Mouse (Mus musculus) CD8-positive naive resting alpha-beta T cell, adult 2 months (primary cell): ENCODE results near the gene Taar5.

Source experiments
- DNase-seq, 2 experiments: peaks; one replicate each; pipeline ENCODE4 v3.0.0; 2022; ENCODE audit warnings: low read depth in 2 of 2, low spot score in 2 of 2

Taar5 gene

DNA sequence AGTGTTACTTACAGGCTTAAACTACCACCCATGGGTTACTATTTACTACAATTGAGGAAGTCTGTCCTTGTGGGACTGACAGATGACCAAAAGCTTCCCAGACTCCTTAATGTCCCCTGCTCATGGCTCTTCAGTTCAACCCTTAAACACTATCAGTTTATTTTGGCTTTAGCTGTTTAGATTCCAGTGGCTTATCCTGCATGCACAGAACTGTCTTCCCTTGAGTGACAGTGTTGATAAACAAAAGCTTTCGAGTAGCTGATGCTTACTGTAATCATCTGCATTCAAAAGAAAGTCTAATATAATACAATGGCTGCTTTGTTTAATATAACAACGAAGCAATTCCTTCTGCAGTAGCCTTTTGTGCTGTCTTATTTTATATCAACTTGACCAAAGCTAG lies 36.5 kb downstream of the Taar5 start:
- DNase-seq: no peak

DNA sequence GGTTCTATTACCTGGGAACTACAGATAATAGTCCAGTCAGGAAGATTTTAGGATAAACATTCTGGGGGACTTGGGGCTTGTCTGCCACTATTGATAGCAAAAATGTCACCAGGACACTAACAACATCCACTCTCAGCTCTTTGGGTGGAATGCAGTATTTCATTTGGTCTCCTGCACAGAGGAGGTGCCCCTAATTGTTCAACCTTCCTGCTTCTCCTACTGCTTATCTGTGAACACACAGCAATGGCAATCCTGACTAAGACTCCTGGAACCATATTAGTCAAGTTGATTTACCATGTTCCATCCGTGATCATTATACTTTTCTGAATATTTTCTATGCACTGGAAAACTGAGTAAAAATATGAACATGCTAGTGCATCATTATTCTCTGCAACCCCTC lies 37.6 kb downstream of the Taar5 start:
- no peak for DNase-seq
